Mouse (Mus musculus): Measurements from ENCODE around the gene Sgcd. TPM values are rescaled to one million over a fixed set of nuclear protein-coding genes. Genes with fewer than 3 reads are reported as not detected.

Gene Sgcd
- polyA plus RNA-seq, 1 experiment from 2014 or later: 1.9 TPM

DNA sequence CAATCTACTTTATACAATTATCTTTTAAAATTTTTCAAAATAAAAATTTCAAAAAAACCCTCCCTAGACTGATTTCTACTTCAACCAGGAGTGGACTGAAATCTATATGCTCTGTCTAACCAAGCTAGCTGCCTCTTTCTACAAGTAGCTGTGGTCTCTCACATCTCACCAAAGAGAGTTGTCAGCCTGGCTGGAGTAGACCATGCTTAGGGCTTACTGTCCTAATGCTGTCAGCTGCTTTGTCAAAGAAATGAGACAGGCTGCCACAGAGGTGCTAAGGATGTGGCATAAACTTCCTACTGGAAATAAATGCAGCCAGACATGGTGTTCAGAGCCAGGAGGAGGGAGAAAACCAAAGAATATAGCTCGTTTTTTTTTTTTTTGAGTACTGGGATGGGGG lies 760.5 kb downstream of the Sgcd start:
- WGBS: 36% methylated on average over 1 of the region's 1 CpGs
- Histone ChIP-seq H3K4me1 (ENCODE audit: control insufficient read depth, insufficient read depth, low read length) (no peaks in the 10 kb centered on the region), H3K9ac (ENCODE audit: low read depth, low read length) (no peak overlapping the region), H3K27ac (ENCODE audit: low read length) (no peak overlapping the region), H3K36me3 (ENCODE audit: control insufficient read depth, insufficient read depth, low read length) (no peaks in the 10 kb centered on the region), H3K4me3 (ENCODE audit: low read length) (no peak overlapping the region), H3K4me2 (ENCODE audit: low read depth, low read length) (no peak overlapping the region), H3K27me3 (replicated peaks; ENCODE audit: control insufficient read depth, insufficient read depth, low read length) (no peaks in the 10 kb centered on the region), H3K9me3 (ENCODE audit: control insufficient read depth, low read length) (no peaks in the 10 kb centered on the region)
- ATAC-seq: no peak

DNA sequence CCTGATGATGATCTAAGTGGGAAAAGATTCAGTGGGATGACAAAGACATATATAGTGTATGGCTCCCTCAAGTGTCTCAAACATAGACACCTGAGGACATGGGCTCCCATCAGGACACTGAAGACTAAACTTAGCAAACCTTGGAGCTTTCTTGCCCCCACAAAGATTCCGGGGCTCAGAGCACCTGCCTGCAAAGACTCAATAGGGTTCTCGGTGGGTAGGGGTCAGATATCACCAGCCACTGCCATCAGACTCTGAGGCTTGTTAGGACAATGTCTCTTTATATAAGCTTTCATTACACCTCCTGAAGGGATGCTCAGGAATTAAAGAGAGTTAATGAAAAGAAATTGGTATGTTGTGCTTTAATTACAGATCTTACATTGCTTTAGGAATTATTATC lies 764.6 kb downstream of the Sgcd start:
- no peak for ATAC-seq
- WGBS: 89% methylated on average over 2 of the region's 2 CpGs
- no peak overlapping the region for H3K27ac ChIP-seq (ENCODE audit: low read length)
- no peak overlapping the region for H3K9ac ChIP-seq (ENCODE audit: low read depth, low read length)
- no peak overlapping the region for H3K4me3 ChIP-seq (ENCODE audit: low read length)
- H3K36me3 ChIP-seq (ENCODE audit: control insufficient read depth, insufficient read depth, low read length): no peaks in the 10 kb centered on the region
- H3K9me3 ChIP-seq (ENCODE audit: control insufficient read depth, low read length): no peaks in the 10 kb centered on the region
- no peaks in the 10 kb centered on the region for H3K4me1 ChIP-seq (ENCODE audit: control insufficient read depth, insufficient read depth, low read length)
- no peak overlapping the region for H3K4me2 ChIP-seq (ENCODE audit: low read depth, low read length)
- no peaks in the 10 kb centered on the region for H3K27me3 ChIP-seq (replicated peaks; ENCODE audit: control insufficient read depth, insufficient read depth, low read length)

DNA sequence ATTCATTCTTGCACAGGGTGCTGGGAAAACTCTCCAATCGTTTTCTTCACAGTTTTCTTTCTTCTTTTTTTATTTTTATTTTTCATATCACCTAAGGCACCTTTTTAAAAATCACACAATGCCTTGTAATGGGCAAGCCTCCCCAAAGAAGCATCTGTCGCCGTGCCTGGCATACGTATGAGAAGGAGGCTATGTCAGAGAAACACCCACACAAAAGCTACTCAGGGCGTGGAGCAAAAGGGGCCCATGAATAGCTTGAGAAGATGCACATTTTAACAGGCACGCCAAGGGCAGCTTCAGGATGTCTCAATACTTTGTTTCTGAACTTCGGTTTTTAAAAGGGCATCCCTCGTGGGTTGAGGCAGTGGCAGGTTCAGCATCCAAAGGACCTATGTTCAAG lies 777.2 kb downstream of the Sgcd start:
- no peak overlapping the region for H3K27ac ChIP-seq (ENCODE audit: low read length)
- H3K4me1 ChIP-seq (ENCODE audit: control insufficient read depth, insufficient read depth, low read length): no peaks in the 10 kb centered on the region
- H3K9me3 ChIP-seq (ENCODE audit: control insufficient read depth, low read length): no peaks in the 10 kb centered on the region
- no peaks in the 10 kb centered on the region for H3K27me3 ChIP-seq (replicated peaks; ENCODE audit: control insufficient read depth, insufficient read depth, low read length)
- no peak for ATAC-seq
- H3K9ac ChIP-seq (ENCODE audit: low read depth, low read length): no peak overlapping the region
- no peaks in the 10 kb centered on the region for H3K36me3 ChIP-seq (ENCODE audit: control insufficient read depth, insufficient read depth, low read length)
- H3K4me3 ChIP-seq (ENCODE audit: low read length): no peak overlapping the region
- no peak overlapping the region for H3K4me2 ChIP-seq (ENCODE audit: low read depth, low read length)
- WGBS: 84% methylated on average over 8 of the region's 8 CpGs

DNA sequence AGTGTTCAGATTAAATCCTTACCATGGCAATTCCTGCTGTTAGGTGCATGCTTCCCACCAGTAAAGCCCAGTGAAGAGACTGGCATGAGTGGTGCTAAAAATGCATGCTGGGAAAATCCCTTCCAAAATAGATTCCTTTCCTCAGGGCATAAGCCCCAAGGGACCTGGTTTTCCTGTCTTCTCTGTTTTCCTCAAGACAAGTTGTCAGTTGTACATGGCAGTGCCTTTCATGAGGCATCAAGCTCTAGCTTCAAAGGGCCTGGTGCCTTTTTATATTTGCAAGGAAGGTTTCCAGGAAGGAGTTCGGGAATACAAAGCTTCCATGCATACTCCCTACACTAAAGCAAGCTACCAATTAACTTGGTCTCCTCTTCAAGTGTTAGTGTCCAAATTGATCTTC lies 782.3 kb downstream of the Sgcd start:
- no peak overlapping the region for H3K27ac ChIP-seq (ENCODE audit: low read length)
- H3K4me1 ChIP-seq (ENCODE audit: control insufficient read depth, insufficient read depth, low read length): no peaks in the 10 kb centered on the region
- no peak overlapping the region for H3K9ac ChIP-seq (ENCODE audit: low read depth, low read length)
- ATAC-seq: no peak
- no peak overlapping the region for H3K4me2 ChIP-seq (ENCODE audit: low read depth, low read length)
- no peaks in the 10 kb centered on the region for H3K27me3 ChIP-seq (replicated peaks; ENCODE audit: control insufficient read depth, insufficient read depth, low read length)
- 58% methylated on average over 1 of the region's 1 CpGs for WGBS
- H3K9me3 ChIP-seq (ENCODE audit: control insufficient read depth, low read length): no peaks in the 10 kb centered on the region
- H3K36me3 ChIP-seq (ENCODE audit: control insufficient read depth, insufficient read depth, low read length): no peaks in the 10 kb centered on the region
- H3K4me3 ChIP-seq (ENCODE audit: low read length): no peak overlapping the region

DNA sequence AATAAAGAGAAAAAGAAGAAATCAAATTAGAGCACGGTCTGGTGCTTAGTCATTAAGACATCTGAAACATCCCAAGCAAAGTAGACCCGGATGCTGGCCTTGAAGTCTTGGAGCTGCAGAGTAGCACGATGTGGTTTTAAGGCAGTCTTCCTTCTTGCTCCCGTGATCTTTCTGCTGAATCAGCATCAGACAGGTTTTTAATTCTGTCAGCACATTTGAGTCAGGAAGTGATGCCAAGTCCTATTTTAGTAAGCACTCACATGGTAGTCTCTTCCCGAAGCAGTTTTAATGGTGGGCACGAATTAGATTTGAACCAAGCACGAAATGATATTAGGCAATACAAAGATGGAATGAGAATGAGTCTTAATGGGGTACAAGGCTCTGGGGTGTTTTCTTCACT lies 789.7 kb downstream of the Sgcd start:
- 82% methylated on average over 7 of the region's 7 CpGs for WGBS
- ATAC-seq: no peak

DNA sequence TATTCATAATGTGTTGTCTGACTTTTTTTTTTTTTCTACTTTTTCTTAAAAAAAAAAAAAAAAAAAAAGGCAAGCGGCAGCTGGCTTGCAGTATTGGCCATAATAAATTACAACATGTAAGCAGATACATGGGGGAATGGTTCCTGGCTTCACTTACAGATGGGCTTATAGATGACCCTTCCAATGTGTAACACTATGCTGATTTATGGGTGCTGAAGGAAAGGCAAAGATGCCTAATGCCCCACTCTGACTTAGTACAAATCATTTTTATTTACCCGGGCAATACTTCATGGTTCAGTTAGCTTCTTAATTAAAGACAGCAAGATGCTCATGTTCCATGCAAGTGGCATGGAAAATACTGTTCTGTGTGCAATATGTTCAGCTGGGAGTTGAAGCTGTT lies 800.2 kb downstream of the Sgcd start:
- Histone ChIP-seq H3K9ac (ENCODE audit: low read depth, low read length) (no peak overlapping the region), H3K4me2 (ENCODE audit: low read depth, low read length) (no peak overlapping the region), H3K36me3 (ENCODE audit: control insufficient read depth, insufficient read depth, low read length) (no peaks in the 10 kb centered on the region), H3K27me3 (replicated peaks; ENCODE audit: control insufficient read depth, insufficient read depth, low read length) (no peaks in the 10 kb centered on the region), H3K27ac (ENCODE audit: low read length) (no peak overlapping the region), H3K4me3 (ENCODE audit: low read length) (no peak overlapping the region), H3K9me3 (ENCODE audit: control insufficient read depth, low read length) (no peaks in the 10 kb centered on the region), H3K4me1 (ENCODE audit: control insufficient read depth, insufficient read depth, low read length) (no peaks in the 10 kb centered on the region)
- no peak for ATAC-seq
- WGBS: 72% methylated on average over 2 of the region's 2 CpGs

More for the DNA sequence above, 789.7 kb downstream of the Sgcd start:
- Histone ChIP-seq H3K36me3 (ENCODE audit: control insufficient read depth, insufficient read depth, low read length) (no peaks in the 10 kb centered on the region), H3K4me3 (ENCODE audit: low read length) (no peak overlapping the region), H3K4me1 (ENCODE audit: control insufficient read depth, insufficient read depth, low read length) (no peaks in the 10 kb centered on the region), H3K9ac (ENCODE audit: low read depth, low read length) (no peak overlapping the region), H3K9me3 (ENCODE audit: control insufficient read depth, low read length) (no peaks in the 10 kb centered on the region), H3K27me3 (replicated peaks; ENCODE audit: control insufficient read depth, insufficient read depth, low read length) (no peaks in the 10 kb centered on the region), H3K27ac (ENCODE audit: low read length) (no peak overlapping the region), H3K4me2 (ENCODE audit: low read depth, low read length) (no peak overlapping the region)

DNA sequence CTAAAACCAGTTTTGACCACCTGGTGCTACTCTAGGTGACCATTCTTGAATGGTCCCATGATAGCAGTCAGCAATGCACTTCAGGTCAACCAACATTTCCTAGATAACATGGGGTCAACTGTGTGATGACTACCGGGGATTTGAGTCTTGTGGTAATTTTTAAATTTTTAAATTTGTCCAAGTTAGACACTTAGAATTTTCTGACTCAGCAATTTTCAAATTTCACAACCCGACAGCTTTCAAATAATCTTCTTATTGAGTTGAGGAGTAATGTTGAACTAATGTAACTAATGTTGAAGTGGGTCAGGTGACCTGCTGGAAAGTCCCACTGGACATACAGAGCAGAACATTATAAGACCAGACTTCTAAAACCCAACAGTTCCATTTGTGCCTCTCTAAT lies 813.8 kb downstream of the Sgcd start:
- no peak for ATAC-seq
- Histone ChIP-seq H3K27me3 (replicated peaks; ENCODE audit: control insufficient read depth, insufficient read depth, low read length) (no peaks in the 10 kb centered on the region), H3K9ac (ENCODE audit: low read depth, low read length) (no peak overlapping the region), H3K36me3 (ENCODE audit: control insufficient read depth, insufficient read depth, low read length) (no peaks in the 10 kb centered on the region), H3K27ac (ENCODE audit: low read length) (no peak overlapping the region), H3K4me1 (ENCODE audit: control insufficient read depth, insufficient read depth, low read length) (no peaks in the 10 kb centered on the region), H3K4me3 (ENCODE audit: low read length) (no peak overlapping the region), H3K4me2 (ENCODE audit: low read depth, low read length) (no peak overlapping the region), H3K9me3 (ENCODE audit: control insufficient read depth, low read length) (no peaks in the 10 kb centered on the region)
- 92% methylated on average over 2 of the region's 2 CpGs for WGBS

DNA sequence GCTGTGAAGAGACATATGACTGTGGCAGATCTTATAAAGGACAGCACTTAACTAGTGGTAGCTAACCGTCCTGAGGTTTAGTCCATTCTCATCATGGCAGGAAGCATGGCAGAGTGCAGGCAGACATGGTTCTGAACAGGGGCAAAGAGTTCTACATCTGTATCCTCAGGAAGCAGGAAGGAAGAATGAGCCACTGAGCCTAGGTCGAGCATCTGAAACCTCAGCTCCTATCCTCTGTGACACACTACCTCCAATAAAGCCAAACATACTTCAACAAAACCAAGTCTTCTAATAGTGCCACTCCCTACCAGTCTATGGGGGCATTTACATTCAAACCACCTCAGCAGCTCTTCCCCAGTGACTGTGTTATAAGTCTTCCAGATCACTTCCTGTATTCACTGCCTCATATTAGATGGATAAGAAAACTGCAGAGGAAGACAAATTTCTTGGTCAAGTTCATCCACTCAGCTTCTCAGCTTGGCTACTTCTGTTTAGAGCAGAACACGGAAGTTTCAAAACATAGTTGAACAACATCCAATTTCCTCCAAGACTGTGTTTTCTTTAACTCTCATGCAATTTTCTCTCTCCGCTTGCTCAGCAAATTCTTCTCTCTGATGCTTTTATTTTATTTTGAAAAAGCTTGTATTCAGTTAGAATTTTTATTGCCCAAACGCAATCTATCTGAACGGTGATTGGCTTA lies 817.7 kb downstream of the Sgcd start:
- Histone ChIP-seq H3K9me3 (ENCODE audit: control insufficient read depth, low read length) (no peaks in the 10 kb centered on the region), H3K4me3 (ENCODE audit: low read length) (no peak overlapping the region), H3K4me1 (ENCODE audit: control insufficient read depth, insufficient read depth, low read length) (no peaks in the 10 kb centered on the region), H3K36me3 (ENCODE audit: control insufficient read depth, insufficient read depth, low read length) (no peaks in the 10 kb centered on the region), H3K27me3 (replicated peaks; ENCODE audit: control insufficient read depth, insufficient read depth, low read length) (no peaks in the 10 kb centered on the region), H3K9ac (ENCODE audit: low read depth, low read length) (no peak overlapping the region), H3K27ac (ENCODE audit: low read length) (no peak overlapping the region), H3K4me2 (ENCODE audit: low read depth, low read length) (no peak overlapping the region)
- WGBS: 65% methylated on average over 6 of the region's 6 CpGs
- ATAC-seq: no peak

DNA sequence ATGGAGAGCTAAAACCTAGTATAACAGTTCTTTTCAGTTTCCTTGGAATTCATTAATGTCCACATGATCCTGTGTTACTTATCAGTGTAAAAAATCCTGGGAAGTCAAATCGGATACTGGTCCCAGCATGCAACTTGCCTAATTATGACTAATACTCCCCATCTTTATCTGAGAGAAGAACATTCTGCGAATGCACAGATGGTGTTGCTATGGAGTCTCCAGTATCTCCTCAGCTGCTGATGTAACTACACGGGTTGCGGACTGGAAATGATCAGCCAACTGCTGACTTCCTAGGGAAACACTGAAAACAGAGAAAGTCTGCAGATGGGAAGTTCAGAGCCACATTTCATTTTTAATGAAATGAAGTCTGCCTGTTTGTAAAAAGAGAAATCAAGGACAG lies 821.4 kb downstream of the Sgcd start:
- H3K4me3 ChIP-seq (ENCODE audit: low read length): no peak overlapping the region
- H3K36me3 ChIP-seq (ENCODE audit: control insufficient read depth, insufficient read depth, low read length): no peaks in the 10 kb centered on the region
- no peak overlapping the region for H3K27ac ChIP-seq (ENCODE audit: low read length)
- H3K4me1 ChIP-seq (ENCODE audit: control insufficient read depth, insufficient read depth, low read length): no peaks in the 10 kb centered on the region
- WGBS: 77% methylated on average over 4 of the region's 4 CpGs
- no peak for ATAC-seq
- no peaks in the 10 kb centered on the region for H3K27me3 ChIP-seq (replicated peaks; ENCODE audit: control insufficient read depth, insufficient read depth, low read length)
- no peak overlapping the region for H3K9ac ChIP-seq (ENCODE audit: low read depth, low read length)
- no peak overlapping the region for H3K4me2 ChIP-seq (ENCODE audit: low read depth, low read length)
- no peaks in the 10 kb centered on the region for H3K9me3 ChIP-seq (ENCODE audit: control insufficient read depth, low read length)

DNA sequence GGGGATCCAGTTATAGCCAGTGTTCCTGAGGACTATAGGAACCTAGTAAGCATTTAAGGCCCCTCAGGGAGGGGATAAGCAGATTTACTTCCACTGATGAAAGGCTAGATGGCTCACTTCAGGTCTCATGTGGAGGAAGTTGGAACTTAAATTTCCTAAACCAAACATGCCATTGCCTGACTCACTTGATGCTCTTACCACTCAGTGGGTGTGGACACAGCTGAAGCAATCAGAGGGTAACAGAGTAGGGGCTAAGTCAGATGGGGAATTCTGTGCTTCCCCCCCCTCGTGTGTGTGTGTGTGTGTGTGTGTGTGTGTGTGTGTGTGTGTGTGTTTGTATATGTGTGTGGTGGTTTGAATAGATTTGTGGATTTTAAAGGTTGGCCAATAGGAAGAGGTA lies 830.7 kb downstream of the Sgcd start:
- 60% methylated on average over 1 of the region's 1 CpGs for WGBS
- no peak overlapping the region for H3K4me2 ChIP-seq (ENCODE audit: low read depth, low read length)
- H3K9ac ChIP-seq (ENCODE audit: low read depth, low read length): no peak overlapping the region
- no peak for ATAC-seq
- no peaks in the 10 kb centered on the region for H3K36me3 ChIP-seq (ENCODE audit: control insufficient read depth, insufficient read depth, low read length)
- no peak overlapping the region for H3K27ac ChIP-seq (ENCODE audit: low read length)
- peaks cover 5% of the 10 kb centered on the region; the same call in 1 of the 2 replicates for H3K4me1 ChIP-seq (ENCODE audit: control insufficient read depth, insufficient read depth, low read length)
- H3K9me3 ChIP-seq (ENCODE audit: control insufficient read depth, low read length): no peaks in the 10 kb centered on the region
- H3K4me3 ChIP-seq (ENCODE audit: low read length): no peak overlapping the region
- no peaks in the 10 kb centered on the region for H3K27me3 ChIP-seq (replicated peaks; ENCODE audit: control insufficient read depth, insufficient read depth, low read length)

Data from intestine, embryonic 16.5 days (tissue).